Mouse (Mus musculus) liver (tissue): ENCODE measurements around the gene Tatdn3.
A peak's percentile ranks its signal among the peaks of the same experiment; 100 is the strongest.
"Not testable (repeated sequence)": the region's sequence is repeated elsewhere in the genome, so short reads cannot be mapped to it uniquely, and the experiment has no call there.

Experiments
- DNase-seq: peaks from one replicate; pipeline ENCODE4 v3.0.0-alpha.2; 2020; ENCODE audit warnings: mixed read lengths

Gene Tatdn3

DNA sequence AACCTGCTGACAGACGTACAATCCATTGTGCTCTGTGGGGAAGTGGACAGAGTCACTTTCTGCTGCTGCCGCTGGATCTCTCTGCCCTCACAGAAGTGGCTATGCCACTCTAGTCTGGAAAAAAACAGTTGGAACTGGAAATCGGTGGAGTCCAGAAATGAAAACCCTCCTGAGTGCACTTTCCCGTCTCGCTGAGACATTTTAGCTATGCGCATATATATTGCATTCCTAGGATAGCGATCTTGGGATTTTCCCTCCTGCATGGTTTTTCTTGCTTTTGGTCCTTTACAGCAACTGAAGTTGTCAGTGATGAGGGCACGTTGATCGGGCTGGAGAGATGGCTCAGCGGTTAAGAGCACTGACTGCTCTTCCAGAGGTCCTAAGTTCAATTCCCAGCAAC lies 32.5 kb downstream of the Tatdn3 start:
- no peak for DNase-seq

DNA sequence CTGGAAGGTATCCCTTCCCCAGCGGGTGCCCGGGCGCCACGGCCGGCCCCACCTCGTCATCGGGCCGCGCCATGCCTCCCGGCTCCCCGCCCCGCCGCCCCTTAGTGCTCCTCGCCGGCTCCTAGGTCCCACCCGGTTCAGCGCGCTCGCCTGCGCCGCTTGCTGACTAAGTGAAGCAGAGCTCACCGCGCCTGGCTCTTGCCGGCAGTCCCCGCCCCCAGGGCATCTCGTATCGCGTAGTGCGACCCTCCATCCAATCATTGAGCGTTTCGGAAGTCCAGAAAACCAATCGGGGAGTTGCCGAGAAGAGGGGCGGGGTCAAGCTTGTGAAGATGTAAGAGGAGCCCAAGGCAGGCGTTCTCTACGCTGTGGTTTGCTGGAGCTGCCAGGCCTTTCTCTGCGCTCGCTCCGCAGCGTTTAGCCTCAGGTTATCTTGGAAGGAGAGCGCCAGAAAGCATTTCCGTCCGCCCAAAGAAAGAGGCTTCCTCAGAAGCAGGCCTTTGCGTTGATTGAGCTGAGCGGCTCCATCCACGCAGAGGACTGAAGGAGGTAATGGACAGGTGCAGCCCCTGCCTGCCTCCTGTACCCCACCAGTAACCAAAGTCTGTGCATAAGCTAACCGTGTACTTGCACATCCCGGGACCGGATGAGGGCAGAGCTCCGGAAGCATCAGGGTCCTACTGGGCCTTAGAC lies 36.6 kb downstream of the Tatdn3 start, which contains the start of gene Flvcr1:
Flvcr1 (minus strand) TSS at position 138 of the 693 bp plus-strand sequence.
- DNase-seq: peak; percentile 99

DNA sequence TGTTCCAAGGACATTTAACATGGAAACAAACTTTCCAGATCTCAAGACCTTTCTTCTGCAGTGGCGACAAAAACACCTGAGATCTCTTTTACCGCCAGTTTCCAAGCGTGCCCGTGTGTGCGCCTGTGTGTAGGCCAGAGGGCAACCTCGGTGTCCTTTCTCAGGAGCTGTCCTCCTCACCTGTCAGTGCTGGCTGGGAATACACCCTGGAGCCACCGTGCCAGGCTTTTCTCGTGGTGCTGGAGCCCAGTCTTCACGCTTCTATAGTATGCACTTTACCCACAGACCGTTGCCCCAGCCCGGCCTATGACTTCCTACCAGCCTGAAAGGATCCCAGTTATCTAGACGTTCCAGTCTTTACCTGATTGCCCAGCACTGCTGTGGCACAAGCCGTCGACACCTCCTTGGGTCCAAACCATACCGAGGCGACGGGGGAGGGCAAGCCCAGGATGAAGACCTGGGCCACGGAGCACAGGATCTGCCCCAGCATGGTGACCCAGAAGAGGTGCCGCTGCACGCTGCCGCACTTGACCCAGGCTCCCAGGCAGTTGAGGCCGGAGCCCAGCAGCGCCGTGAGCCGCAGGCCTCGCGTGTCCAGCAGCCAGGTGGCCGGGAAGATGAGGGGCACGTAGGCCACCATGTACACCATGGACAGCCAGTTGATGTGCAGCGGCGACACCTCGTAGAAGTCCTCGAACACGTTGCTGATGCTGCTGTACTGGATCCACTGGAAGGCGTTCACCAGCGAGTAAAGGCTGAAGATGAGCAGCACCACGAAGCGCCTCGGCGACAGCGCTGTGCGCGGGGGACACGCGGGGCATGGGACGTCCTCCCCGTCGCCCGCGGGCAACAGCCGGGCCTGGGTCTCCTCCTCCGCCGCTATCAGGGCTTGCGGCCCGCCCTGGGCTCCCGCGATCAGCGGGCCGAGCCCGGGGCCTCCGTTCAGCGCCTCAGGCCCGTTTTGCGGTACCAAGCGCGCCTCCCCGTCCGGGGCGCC lies 37.4 kb downstream of the Tatdn3 start:
- peak; percentile 48 for DNase-seq

DNA sequence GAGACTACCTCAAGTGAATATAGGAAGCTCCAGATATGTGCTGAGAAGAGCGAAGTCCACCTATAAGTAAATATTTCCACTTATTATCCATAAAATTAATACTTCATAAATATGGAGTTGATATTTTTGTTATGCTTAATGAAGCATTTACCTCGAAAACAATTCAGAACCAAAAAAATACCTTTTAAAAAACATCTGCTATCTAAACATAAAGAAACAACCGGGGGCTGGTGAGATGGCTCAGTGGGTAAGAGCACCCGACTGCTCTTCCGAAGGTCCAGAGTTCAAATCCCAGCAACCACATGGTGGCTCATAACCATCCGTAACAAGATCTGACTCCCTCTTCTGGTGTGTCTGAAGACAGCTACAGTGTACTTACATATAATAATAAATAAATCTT lies 38.9 kb downstream of the Tatdn3 start:
- DNase-seq: not testable (repeated sequence)

DNA sequence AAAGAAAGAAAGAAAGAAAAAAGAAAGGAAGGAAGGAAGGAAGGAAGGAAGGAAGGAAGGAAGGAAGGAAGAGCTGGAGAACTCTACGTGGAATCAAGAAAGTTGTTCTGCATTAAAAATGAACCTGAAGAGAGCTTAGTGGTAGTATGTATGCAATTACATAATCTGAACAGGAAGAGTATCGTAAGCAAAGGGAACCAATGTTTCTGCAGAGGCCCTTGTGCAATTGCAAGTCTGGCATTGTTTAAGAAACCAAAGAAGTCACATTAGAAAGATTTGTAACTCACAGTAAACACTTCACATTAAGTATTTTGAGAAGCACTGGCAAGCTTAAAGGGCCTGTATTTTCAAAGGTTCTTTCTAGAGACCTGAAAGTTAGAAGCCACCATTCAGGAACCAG lies 39.6 kb downstream of the Tatdn3 start:
- DNase-seq: no peak

DNA sequence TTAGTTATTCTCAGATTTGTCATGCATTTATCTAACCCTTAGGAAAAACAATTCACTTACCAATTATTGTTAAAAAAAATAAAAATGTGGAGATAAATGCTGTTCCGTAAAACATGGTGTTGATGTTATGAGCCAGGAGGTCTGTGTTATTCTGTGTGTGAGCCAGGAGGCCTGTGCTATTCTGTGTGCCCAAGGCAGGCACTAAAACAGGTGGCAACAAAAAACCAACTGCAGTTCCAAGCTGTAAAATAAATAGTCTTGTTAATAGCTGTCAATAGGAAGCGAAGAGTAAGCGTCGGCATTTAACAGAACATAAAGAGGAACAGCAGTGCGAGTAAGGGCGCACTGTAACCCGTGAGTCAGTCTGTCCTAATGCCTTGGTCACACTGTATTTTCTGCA lies 41.7 kb downstream of the Tatdn3 start:
- DNase-seq: no peak

DNA sequence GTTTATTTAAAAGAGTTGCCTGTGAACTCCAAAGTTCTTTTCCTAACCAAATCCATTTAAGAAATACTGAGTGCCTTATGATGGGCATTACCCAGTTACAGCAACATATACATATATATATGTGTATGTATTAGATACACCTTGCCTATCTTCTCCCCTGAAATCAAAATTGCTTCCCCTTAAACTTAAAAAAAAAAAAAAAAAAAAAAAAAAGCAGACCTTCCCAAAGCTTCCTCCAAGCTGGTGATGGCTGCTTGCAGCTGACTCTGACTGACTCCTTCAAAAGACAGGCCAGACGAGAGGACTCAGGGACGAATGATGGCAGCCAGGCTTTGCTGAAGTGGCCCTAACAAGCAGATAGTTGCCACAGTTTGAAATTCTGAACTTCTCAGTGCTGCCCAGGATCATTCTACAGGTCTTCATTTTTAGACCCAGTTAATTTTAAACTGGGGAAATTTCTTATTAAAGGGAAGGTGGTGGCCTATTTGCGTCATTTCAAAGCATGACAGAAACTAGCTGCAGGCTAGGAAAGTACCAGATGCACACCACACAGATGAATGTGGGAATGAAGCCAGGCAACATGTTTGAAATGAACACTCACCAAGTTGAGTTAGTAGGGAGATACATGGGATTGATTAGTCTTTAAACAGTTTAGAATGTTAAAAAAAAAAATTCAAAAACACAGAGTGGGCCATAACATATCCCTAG lies 42.4 kb downstream of the Tatdn3 start:
- DNase-seq: no peak

DNA sequence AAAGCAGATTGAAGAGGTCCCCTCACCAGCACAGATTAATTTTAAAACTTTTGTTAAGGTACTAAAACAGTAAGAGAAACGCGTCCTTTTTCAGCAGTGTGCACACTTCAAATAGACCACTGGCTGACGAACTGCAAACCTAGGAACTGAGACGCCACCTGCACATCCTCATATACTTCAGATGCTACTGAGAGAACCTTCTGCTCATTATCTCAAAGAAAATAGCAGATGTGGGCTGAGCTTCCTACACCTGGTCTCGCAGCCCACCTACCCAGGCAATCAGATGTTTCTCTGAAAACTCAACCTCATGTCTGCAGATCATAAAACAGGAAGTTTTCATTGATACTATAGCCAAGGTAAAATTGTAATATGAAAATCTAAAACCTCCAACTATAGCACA lies 42.9 kb downstream of the Tatdn3 start:
- DNase-seq: no peak

DNA sequence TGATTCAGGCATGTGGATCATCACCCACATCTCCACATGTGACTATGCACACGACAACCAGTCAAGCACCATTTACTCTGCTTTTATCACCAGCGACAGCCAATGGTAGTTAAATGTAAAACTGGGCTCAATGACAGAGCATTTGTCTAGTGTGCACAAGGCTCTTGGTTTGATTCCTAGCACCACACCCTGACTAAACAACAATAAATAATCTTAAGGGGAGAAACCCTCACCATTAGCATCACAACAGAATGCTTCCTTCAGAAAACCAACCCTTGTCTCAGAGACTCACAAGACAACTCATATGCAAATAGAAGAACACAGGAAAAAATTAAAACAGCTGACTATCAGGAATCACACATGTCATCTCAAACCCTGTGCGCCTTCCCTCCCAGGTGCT lies 48.5 kb downstream of the Tatdn3 start:
- no peak for DNase-seq

DNA sequence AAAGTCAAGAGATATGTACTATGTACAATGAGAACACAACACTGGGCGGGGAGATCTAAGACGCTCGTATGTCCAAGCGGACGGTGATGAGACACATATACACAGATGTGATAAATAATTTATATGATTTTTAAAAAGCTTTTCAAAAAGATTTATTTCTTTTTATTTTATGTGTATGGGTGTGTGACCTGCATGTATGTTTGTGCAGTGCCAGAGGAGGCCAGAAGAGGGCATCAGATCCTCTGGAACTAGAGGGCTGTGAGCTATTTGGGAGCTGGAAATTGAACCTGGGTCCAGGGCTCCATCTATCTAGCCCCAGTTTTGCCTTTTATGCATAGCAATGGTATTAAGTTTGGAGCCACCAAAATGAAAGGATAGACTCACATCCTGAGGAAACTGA lies 54.0 kb downstream of the Tatdn3 start:
- peak; percentile 17 for DNase-seq

DNA sequence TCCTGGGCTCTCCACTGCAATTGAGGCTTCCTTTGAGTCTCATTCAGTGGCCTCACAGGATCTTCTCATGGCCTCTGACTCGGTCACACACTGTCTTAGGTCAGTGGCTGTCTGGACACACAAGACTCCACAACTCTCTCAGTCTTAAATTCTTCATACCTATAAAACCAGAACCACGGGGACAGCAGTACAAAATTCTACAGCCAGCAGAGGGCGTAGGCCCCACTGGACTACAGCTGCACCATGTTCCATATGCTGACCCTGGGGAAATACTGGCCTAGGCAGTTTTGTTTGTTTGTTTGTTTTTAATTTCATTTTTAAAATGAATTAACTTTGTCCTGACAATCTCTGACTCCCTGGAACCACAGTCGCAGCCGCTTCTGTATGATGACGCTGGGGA lies 60.5 kb downstream of the Tatdn3 start:
- DNase-seq: peak; percentile 13

DNA sequence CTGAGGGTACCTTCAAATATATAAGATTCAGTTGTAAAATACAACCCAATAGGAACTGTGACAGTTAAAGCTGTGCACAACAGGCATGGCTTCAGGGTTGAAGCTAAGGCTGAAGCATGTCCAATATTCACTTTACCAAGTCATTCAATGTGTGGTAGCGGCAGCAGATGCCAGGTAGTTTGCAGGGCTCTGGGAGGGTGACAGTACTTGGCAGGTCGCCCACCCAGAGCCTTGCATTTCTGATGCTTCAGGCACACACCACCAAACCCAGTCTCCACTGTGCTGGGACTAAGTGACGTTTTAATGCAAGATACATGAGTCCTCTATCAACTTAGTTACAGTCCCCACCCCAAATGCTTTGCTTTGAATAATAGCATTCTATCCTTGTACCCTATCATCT lies 62.0 kb downstream of the Tatdn3 start:
- DNase-seq: no peak

DNA sequence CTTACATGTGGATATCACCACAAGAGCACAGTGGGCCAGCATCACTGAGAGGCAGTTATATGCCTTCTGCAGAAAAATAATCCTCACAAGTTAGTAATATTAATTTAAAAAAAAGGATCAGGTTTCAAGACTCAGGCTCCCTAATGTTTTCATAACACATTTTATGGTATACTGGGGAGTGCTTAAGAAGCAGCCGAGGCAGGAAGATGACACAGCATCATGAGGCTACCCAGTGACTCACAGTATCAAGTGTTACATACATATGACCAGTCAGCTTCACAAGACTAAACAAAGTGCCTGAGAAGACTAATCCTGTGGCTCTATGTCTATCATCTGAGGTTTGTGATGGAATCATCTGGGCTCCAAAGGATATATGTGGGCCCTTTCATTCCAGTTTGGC lies 64.7 kb downstream of the Tatdn3 start:
- no peak for DNase-seq

DNA sequence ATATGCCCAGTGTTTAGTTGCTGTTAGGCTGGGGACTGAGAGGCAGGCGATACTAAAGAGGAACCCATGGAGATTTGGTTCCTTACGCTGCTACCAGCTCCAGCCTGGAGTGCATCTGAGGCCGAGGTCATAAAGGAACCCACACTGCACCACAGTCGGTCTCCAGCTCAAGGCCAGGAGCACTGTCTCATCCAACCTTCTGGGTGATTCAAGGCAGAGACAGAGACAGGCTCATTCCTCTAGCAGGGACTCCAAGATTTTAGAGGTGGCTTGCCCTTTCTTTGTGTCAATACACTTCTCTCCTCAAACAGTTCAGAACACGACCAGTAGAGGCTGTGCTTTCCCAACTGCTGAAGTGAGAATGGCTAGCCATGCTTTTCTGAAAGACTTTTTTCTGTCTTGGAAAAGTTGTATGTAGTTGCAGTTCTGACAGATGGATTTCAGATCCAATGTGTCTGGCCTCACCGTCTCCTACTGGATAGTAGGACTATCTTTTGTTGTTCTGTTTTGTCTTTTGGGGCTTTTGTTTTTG lies 66.3 kb downstream of the Tatdn3 start:
- no peak for DNase-seq
